8 mouse cellular contexts compared by ENCODE assay signal in the genomic region with DNA sequence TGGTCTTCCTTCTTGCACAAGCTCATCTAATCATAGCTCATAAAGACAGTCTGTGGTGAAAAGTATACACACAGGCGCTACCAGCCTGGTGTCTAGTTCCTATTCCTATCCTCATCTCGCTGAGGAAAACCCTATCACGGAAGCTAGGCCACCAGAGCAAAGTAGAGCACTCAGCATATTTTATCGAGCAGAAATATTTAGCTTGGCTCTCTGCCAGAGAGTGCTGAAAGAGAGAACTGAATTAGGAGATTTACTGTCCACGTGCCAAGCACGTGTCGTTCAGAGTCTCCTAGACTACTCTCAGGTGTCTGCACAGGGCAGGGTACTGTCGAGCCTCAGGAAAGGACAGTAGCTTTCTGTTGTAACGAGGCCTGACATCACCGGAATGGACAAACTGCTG. TPM values are rescaled to one million over a fixed set of nuclear protein-coding genes. Genes with fewer than 3 reads are reported as not detected.
DNase-seq lines count a peak whose midpoint lies in the region; ATAC-seq lines count a peak whose summit lies in the region.

No protein-coding gene starts in this region.

- H3K27me3 ChIP-seq in forebrain, embryonic 15.5 days: no peaks in the 10 kb centered on the region
- H3K27me3 ChIP-seq in forebrain, embryonic 10.5 days (ENCODE audit: poor library complexity, severe bottlenecking): peaks cover 16% of the 10 kb centered on the region
- H3K27me3 ChIP-seq in heart, embryonic 15.5 days: peaks cover 32% of the 10 kb centered on the region
- H3K27me3 ChIP-seq in limb, embryonic 15.5 days: 0 out of 2 replicates have a peak, but pooled peaks cover 6% of the 10 kb centered on the region

- H3K4me1 ChIP-seq in forebrain, embryonic 15.5 days: peaks cover 5% of the 10 kb centered on the region
- peaks cover 21% of the 10 kb centered on the region for H3K4me1 ChIP-seq in forebrain, embryonic 10.5 days
- peaks cover 15% of the 10 kb centered on the region for H3K4me1 ChIP-seq in heart, embryonic 15.5 days (replicated peaks)
- peaks cover 3% of the 10 kb centered on the region for H3K4me1 ChIP-seq in limb, embryonic 15.5 days

- no peaks in the 10 kb centered on the region for H3K36me3 ChIP-seq in forebrain, embryonic 15.5 days
- no peaks in the 10 kb centered on the region for H3K36me3 ChIP-seq in forebrain, embryonic 10.5 days (replicated peaks)
- no peaks in the 10 kb centered on the region for H3K36me3 ChIP-seq in heart, embryonic 15.5 days
- H3K36me3 ChIP-seq in limb, embryonic 15.5 days: no peaks in the 10 kb centered on the region

- WGBS in forebrain, embryonic 15.5 days: 33% methylated on average over 10 of the region's 10 CpGs
- 85% methylated on average over 10 of the region's 10 CpGs for WGBS in forebrain, embryonic 10.5 days
- 12% methylated on average over 10 of the region's 10 CpGs for WGBS in heart, embryonic 15.5 days
- WGBS in limb, embryonic 15.5 days: 19% methylated on average over 10 of the region's 10 CpGs

- H3K4me2 ChIP-seq in forebrain, embryonic 15.5 days (replicated peaks): no peak overlapping the region
- H3K4me2 ChIP-seq in heart, embryonic 15.5 days: no peak overlapping the region
- H3K4me2 ChIP-seq in limb, embryonic 15.5 days: no peak overlapping the region

- H3K4me3 ChIP-seq in forebrain, embryonic 15.5 days: no peak overlapping the region
- H3K4me3 ChIP-seq in forebrain, embryonic 10.5 days: no peak overlapping the region
- H3K4me3 ChIP-seq in heart, embryonic 15.5 days: no peak overlapping the region
- no peak overlapping the region for H3K4me3 ChIP-seq in limb, embryonic 15.5 days

- peak; percentile 79 for ATAC-seq in forebrain, embryonic 15.5 days (replicated peaks)
- peak; percentile 80 for ATAC-seq in heart, embryonic 15.5 days (replicated peaks; ENCODE audit: insufficient number of reproducible peaks, insufficient read depth, low FRiP score, low read depth)
- ATAC-seq in limb, embryonic 15.5 days (ENCODE audit: insufficient number of reproducible peaks, low FRiP score, low TSS enrichment, low read depth): 0 out of 2 replicates have a peak, but pooled peaks have one; percentile 35
- ATAC-seq in CD4-positive, CD25-positive, alpha-beta regulatory T cell, adult 4 months: no peak

- no peak overlapping the region for H3K9ac ChIP-seq in forebrain, embryonic 15.5 days (replicated peaks)
- no peak overlapping the region for H3K9ac ChIP-seq in heart, embryonic 15.5 days
- H3K9ac ChIP-seq in limb, embryonic 15.5 days: no peak overlapping the region

- H3K9me3 ChIP-seq in forebrain, embryonic 15.5 days: no peaks in the 10 kb centered on the region
- H3K9me3 ChIP-seq in forebrain, embryonic 10.5 days: no peaks in the 10 kb centered on the region
- H3K9me3 ChIP-seq in heart, embryonic 15.5 days (replicated peaks): no peaks in the 10 kb centered on the region
- H3K9me3 ChIP-seq in limb, embryonic 15.5 days: no peaks in the 10 kb centered on the region

- no peak for DNase-seq in forebrain, embryonic 10.5 days (ENCODE audit: extremely low spot score, low spot score)
- DNase-seq in MN1 (ENCODE audit: low spot score): peak; percentile 30
- DNase-seq in right cerebral cortex, postnatal 14 days: no peak
- DNase-seq in right cerebral cortex, adult 2 months (ENCODE audit: low spot score in 2 of 2): no peak

- no peak overlapping the region for H3K27ac ChIP-seq in forebrain, embryonic 15.5 days (replicated peaks)
- H3K27ac ChIP-seq in forebrain, embryonic 10.5 days: no peak overlapping the region
- H3K27ac ChIP-seq in heart, embryonic 15.5 days: no peak overlapping the region
- H3K27ac ChIP-seq in limb, embryonic 15.5 days: no peak overlapping the region

RNA-seq across cellular contexts. Expression of gene Prdm1, which starts 54.0 kb away (rescaled TPM):
- polyA plus RNA-seq in forebrain, embryonic 15.5 days (2015; fragmentation: Nextera tagmentation; extraction: Ambion mirVana): 0.45 and 0.47 TPM in 2 replicates
- 0.73 and 1.2 TPM in 2 replicates for polyA plus RNA-seq in forebrain, embryonic 10.5 days (2016; fragmentation: Nextera tagmentation; extraction: Ambion mirVana)
- 0.67 and 0.83 TPM in 2 replicates for polyA plus RNA-seq in heart, embryonic 15.5 days (2015; fragmentation: Nextera tagmentation; extraction: Ambion mirVana)
- polyA plus RNA-seq in limb, embryonic 15.5 days (2015; fragmentation: Nextera tagmentation; extraction: Ambion mirVana): 7.1 and 8.2 TPM in 2 replicates
- 10 to 100 TPM; 16.5 to 19.8 TPM for polyA plus RNA-seq in CD4-positive, CD25-positive, alpha-beta regulatory T cell, adult 4 months (2017; shearing (Covaris generic))
